Mouse (Mus musculus) ES-E14 (cell line): ENCODE results near the gene Vav1.

Experiments
- CHD2 ChIP-seq: IDR thresholded peaks from 2 replicates; pipeline ENCODE4 v1.6.1; 2014; ENCODE audit warnings: mild to moderate bottlenecking, low read depth, low read length, inconsistent platforms
- HCFC1 ChIP-seq: IDR thresholded peaks from 2 replicates; pipeline ENCODE4 v1.6.1; 2012; ENCODE audit warnings: low read length, inconsistent platforms, borderline replicate concordance; ENCODE audit not compliant: insufficient read depth
- ZC3H11A ChIP-seq: IDR thresholded peaks from 2 replicates; pipeline ENCODE4 v1.6.1; 2012; ENCODE audit warnings: low read depth, mild to moderate bottlenecking, inconsistent platforms, low read length, borderline replicate concordance

DNA sequence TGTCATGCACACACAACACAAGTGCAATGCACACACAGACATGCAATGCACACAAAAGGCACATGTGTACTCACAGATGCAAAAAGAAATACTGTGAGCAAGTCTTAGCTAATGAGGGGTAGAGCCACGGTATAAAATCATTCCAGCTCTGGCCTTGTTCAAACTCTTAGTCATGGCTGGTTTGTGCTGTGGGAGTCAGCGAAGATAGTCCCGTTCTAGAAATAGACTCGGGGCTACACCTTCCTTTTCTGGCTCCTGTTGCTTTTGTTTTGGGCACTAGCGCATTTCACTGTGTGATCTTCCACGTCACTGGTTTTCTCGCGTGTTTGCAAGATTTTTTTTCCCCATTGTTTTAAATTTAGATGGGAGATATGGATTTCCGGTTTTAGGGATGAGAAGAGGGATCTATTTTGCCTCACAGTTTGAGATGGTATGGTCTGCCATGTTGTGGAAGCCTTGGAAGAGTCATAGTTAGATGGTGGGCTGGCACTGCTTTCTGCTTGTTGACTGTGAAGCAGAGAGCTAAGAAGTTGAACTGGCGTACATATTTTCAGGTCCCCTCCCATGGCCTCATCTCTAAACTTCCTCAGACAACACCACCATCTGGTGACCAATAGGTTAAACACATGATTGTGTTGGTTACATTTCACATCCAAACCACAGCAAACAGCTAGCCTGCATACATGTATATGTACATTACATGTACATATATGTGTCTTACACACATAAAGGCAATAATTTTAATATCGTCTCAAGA lies 80.8 kb downstream of the Vav1 start:
- TF ChIP-seq ZC3H11A (no peak), HCFC1 (no peak), CHD2 (no peak)
